Mouse (Mus musculus): ENCODE results near the gene Dio1. TPM values are rescaled to one million over a fixed set of nuclear protein-coding genes. Genes with fewer than 3 reads are reported as not detected.

The Dio1 gene
- not detected for total RNA-seq (2022)

DNA sequence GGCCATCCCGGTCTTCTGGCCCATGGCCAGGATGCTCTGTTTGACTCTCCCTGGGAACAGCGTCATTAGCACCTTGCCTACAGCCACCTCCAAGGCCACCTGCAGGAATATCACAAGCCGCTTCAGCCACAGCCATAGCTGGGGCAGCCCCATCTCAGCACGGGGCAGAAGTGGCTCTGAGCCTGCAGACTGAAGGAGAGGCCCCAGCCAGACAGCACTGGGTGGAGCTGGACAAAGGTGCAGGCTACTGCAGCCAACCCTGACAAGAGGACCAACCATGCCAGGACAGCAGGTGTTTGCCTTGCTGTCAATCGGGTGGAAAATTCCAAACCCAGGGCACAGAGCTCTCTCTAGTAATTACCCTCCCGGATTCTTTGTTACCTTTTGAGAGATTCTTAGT is at the start of gene Dio1:
TSS of gene Dio1 (minus strand) at position 204 of the 400 bp plus-strand sequence.
- no peak for DNase-seq (ENCODE audit: low spot score)

GRCm38 (mm10) chr4:107354543-107354942 is 47.6 kb upstream of the Dio1 start:
- DNase-seq (ENCODE audit: low spot score): no peak

DNA sequence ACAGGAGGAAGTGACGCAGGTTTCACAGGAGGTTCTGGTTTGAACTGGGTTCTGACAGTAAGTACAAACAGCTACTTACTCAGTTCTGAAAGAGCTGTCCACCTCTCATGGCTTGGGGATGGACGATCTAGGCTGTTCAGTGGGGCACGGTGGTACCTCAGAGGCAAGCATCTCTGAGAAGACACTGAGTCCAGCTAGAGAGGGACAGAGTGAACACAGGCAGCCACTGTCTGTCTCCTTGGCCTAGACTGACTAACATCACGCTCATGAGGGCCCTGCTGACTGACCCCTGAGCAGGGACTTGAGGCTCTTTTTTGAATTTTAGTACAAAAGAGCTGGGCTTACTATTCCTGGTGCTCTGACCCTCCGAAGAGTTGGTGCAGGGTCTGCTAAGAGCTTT is 47.2 kb upstream of the Dio1 start:
- DNase-seq (ENCODE audit: low spot score): no peak

- no peak for DNase-seq (ENCODE audit: low spot score)
Measured at GRCm38 (mm10) chr4:107353612-107354011, 46.6 kb upstream of the Dio1 start.

DNA sequence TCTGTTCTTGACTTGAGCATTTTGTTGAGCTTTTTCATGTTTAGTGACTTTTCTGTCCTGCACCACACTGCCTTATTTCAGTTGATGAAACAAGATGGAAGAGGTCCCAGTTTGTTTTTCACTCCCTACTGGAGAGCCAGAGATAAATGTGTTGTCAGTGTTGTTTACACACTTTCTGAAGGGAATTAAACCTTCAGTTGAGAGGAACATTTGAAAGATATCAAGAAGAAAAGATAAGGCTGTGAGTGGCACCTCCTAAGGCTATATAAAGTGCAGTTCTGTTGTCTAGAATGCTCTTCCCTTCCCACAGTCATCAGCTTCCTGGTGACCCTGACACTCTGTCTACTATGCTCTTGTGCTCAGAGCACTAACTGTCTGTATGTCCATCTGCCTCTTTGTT is 44.4 kb upstream of the Dio1 start:
- DNase-seq (ENCODE audit: low spot score): no peak

DNA sequence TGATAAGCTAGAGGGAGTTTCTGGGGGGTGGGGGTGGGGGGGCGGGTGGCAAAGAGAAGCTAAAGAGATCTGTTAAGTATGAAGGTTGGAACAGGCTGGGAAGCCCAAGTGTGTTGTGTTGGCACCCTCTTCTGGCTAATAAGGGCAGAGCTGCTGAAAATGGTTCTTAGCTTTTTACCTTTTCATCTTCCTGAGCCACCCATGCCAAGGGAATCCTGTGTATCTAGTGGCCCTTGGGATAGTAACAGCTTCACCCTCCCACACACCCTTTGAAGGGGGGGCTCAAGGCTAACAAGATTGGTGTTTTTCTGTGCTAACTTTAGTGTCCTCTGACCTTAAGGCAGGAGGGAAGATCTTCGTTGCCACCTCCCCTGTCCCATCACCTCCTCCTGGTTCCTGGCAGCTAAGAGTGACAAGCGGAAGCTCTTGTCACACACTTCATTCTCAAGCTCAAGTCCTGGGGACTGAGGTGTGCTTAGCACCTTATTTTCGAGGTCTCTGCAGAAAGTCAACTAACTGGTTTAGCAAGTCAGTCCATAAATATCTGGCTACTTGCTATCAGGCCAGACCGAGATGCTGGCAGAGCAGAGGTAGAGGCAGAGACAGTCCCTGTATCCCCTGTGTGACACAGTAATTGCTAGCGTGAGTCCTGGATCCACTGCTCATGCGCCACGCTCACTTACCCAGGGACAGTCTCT is 42.5 kb upstream of the Dio1 start:
- DNase-seq (ENCODE audit: low spot score): no peak

- DNase-seq (ENCODE audit: low spot score): no peak
Measured at GRCm38 (mm10) chr4:107348529-107349310, 41.8 kb upstream of the Dio1 start.

DNA sequence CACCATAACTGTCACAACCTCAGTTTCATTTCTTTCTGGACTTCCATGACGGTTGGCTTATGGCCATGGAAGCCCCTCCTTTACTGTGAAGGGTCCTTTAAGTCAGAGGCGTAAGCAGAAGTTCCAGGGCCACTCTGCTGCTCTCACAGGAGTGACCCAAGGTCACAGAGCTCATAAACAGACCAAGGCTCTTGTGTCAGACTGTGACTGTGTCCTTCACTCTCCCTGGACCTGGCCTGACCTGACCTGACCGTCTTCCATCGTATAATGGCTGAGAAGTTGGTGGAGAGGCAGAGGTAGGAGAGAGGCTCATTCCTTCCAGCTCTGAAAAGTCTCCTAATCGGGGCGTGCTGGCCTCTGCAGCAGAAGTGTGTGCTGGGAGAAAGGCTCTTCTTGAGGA is 40.3 kb upstream of the Dio1 start:
- DNase-seq (ENCODE audit: low spot score): no peak

GRCm38 (mm10) chr4:107344612-107345011 is 37.6 kb upstream of the Dio1 start:
- DNase-seq (ENCODE audit: low spot score): no peak

DNA sequence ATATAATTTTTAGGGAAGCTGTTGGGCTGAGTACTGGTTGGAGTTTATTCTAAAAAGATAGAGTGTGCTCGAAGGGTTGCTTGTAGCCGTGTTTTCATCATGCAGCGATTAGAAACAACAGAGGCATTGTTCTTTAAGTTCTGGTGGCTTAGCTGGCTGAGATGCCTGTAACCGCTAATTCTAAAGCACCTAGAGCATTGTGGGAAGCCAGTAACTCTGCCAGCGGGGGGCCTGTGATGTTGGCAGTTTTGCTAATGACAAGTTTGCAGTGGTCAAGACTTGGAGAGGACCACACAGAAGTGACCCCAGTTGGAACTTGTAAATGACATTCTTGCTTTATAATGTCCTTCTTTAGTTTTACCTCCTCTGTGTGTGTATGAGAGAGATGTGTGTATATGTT is 34.4 kb upstream of the Dio1 start:
- DNase-seq (ENCODE audit: low spot score): no peak

GRCm38 (mm10) chr4:107337455-107337854 is 30.5 kb upstream of the Dio1 start:
- DNase-seq (ENCODE audit: low spot score): no peak

- no peak for DNase-seq (ENCODE audit: low spot score)
Measured at GRCm38 (mm10) chr4:107336356-107336755, 29.4 kb upstream of the Dio1 start.

DNA sequence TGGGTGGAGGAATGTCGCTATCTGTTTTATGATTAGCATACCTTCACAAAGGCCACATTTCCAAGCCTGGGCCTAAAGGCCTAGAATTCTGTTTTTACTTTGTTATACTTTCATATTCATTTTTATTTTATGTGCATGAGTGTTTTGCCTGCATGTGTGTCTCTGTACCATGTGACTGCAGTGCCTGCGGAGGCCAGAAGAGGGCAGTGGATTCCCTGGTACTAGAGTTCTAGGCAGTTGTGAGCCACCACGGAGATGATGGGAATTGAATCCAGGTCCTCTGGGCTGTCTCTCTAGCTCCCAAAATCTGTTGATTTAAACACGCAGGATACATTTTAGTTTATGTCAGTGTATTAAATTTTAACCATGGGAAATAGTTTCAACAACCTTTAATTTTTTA is 26.5 kb upstream of the Dio1 start:
- no peak for DNase-seq (ENCODE audit: low spot score)

DNA sequence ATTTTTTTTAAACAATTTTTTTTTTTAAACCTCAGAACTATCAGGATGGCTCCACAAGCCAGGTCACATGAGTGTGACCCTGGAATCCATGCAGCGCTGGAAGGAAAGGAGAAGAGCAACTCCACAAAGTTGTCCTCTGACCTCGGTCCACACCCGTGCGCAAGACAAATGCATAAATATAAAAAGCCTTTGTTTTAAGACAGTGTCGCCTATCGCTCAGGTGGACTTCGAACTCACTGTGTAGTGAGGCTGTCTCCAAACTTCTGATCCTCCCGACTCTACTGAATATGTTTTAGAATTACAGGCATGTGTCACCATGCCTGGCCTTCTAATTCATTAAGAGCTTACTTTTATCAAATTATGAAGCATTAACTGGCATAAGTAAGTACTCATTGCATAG is 21.6 kb upstream of the Dio1 start:
- no peak for DNase-seq (ENCODE audit: low spot score)

DNA sequence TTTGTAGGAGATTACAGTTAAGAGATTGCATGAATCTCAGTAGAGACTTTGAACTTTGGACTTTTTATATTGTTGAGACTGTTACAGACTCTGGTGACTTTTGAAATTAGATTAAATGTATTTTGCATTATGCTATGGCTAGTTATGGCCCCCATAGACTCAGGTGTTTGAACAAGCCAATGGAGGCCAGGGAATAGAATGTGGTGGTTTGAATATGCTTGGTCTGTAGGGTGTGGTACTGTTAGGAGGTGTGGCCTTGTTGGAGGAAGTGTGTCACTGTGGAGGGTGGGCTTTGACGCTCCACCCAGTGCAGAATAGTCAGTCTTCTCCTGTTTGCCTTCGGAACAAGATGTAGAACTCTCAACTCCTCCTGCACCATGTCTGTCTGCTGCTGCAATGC is 16.1 kb upstream of the Dio1 start:
- DNase-seq (ENCODE audit: low spot score): no peak

- no peak for DNase-seq (ENCODE audit: low spot score)
Measured at GRCm38 (mm10) chr4:107321041-107321440, 14.1 kb upstream of the Dio1 start.

DNA sequence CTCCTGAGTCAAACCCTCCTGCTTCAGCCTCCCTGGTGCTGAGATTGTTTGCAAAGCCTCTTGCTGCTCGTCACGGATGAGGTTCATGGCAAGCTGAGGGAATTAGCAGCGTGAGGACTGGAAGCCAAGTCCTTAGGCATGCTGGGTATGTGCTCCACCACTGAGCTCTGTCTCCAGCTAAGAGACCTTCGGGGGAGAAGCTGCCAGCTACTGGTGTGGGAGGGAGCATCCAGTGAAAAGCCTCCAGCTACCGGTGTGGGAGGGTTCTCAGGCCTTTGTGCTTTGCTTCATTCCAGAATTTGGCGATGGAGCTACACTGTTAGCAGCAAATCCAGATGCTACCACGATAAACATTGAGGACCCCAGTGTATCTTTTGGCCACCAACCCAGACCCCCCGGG is 11.7 kb upstream of the Dio1 start:
- no peak for DNase-seq (ENCODE audit: low spot score)

GRCm38 (mm10) chr4:107314479-107314805 is 7.5 kb upstream of the Dio1 start:
- no peak for DNase-seq (ENCODE audit: low spot score)

GRCm38 (mm10) chr4:107313690-107314478 is 6.9 kb upstream of the Dio1 start, which contains the start of gene Yipf1:
Gene Yipf1 (plus strand): TSS chr4:107314363.
- DNase-seq (ENCODE audit: low spot score): peak; percentile 96

DNA sequence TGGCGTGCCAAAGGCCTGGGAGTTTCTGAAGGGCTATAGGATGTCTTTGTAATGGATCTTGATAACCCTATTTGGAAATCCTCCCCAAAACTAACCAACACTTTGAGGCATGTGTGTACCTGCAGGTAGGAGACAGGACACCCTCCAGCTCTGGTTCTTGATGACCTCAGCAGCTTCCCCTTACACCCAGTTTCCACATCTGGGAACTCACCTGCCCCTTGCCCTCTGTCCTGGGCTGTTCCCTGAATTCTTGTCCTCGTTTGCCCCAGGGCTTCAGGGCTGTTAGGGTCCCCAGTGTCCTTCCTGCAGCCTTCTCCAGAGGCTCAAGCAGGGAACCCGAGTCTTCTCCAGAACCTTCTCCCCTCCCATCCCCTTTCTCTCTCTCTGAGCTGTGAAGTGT is 3.4 kb downstream of the Dio1 start:
- no peak for DNase-seq (ENCODE audit: low spot score)

DNA sequence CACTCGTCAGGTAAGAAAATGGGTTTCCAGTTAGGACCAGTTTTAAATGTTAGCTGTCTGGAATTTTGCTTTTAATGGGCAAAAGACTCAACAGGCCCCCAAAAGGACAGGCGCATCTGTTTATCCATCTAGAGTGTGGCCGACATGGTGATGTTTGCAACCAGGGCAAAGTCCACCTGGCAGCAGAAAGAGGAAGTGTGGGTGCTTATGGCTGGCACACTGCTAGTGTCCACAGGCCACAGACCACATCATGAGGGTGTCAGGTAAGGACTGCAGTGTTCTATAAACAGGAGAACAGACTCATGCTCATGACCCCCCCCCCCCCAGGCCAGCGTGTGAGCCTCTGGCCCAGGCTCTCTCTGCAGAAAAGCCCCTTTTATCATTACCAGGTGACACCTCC is 4.1 kb downstream of the Dio1 start:
- DNase-seq (ENCODE audit: low spot score): no peak

DNA sequence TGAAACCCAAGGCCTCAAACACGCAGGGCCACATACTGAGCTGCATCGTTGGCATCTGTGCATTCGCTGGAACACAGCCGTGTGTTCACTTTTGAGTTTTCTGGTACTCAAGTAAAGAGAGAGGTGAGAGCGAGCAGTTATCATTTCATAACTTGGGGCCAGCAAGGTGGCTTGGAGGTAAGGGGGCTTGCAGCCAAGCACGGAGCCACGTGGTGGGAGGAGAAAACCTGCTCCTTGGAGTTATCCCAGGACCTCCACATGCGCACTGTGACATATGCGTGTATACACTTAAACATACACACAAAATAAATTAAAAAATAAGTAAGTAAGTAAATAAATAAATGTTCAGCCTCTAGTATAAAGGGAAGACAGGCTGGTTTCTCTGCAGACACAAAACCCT is 4.7 kb downstream of the Dio1 start:
- no peak for DNase-seq (ENCODE audit: low spot score)
